Mouse (Mus musculus): ENCODE measurements around the gene Ptma. TPM values are rescaled to one million over a fixed set of nuclear protein-coding genes. Genes with fewer than 3 reads are reported as not detected.
A peak's percentile ranks its signal among the peaks of the same experiment; 100 is the strongest.
"Not testable (repeated sequence)": the region's sequence is repeated elsewhere in the genome, so short reads cannot be mapped to it uniquely, and the experiment has no call there.

The Ptma gene
- polyA plus RNA-seq, 1 experiment: 915 TPM

- TF ChIP-seq CTCF (IDR thresholded peaks at IDR 0.05; ENCODE audit: extremely low read depth, insufficient read depth, insufficient read length, insufficient replicate concordance) (no peak), POLR2A (IDR thresholded peaks at IDR 0.05; ENCODE audit: low read depth, low read length) (no peak)
- no peak overlapping the region for H3K4me3 ChIP-seq (ENCODE audit: extremely low read depth, insufficient read depth, insufficient read length)
- H3K4me1 ChIP-seq (ENCODE audit: control insufficient read depth, insufficient read depth, insufficient read length): peaks cover 9% of the 10 kb centered on the region
- H3K27me3 ChIP-seq (ENCODE audit: control insufficient read depth, insufficient read depth, low read length): no peaks in the 10 kb centered on the region
- H3K27ac ChIP-seq (ENCODE audit: insufficient read depth, low read length): no peak overlapping the region
- 83% methylated on average over 11 of the region's 11 CpGs for WGBS
- H3K36me3 ChIP-seq (ENCODE audit: control insufficient read depth, insufficient read depth, low read length): no peaks in the 10 kb centered on the region
- DNase-seq (ENCODE audit: low read depth in 1 of 2, low spot score in 2 of 2): no peak
Observed at GRCm38 (mm10) chr1:86482288-86482687, 44.2 kb upstream of the Ptma start.

DNA sequence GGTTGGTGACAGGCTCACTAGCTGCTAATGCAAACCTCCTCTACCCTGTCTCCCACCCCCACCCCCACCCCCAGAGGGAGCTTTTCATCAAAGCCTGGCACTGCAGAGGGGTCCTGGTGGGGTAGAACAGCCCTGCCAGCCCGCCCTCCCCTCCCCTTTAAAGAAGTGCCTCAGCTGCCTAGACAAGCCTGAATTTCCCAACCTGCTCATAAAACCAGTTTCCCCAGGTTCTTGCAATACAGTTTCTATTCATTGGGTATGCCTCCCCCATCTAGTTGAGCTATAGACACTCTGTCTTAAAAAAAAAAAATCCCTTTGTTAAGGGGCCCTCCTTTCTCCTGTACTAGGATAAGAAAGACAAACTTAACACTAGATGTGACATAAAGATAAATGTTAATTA, 43.8 kb upstream of the Ptma start:
- no peaks in the 10 kb centered on the region for H3K27me3 ChIP-seq (ENCODE audit: control insufficient read depth, insufficient read depth, low read length)
- H3K4me3 ChIP-seq (ENCODE audit: extremely low read depth, insufficient read depth, insufficient read length): no peak overlapping the region
- WGBS: 91% methylated on average over 1 of the region's 1 CpGs
- H3K4me1 ChIP-seq (ENCODE audit: control insufficient read depth, insufficient read depth, insufficient read length): peaks cover 9% of the 10 kb centered on the region
- TF ChIP-seq CTCF (IDR thresholded peaks at IDR 0.05; ENCODE audit: extremely low read depth, insufficient read depth, insufficient read length, insufficient replicate concordance) (no peak), POLR2A (IDR thresholded peaks at IDR 0.05; ENCODE audit: low read depth, low read length) (no peak)
- DNase-seq (ENCODE audit: low read depth in 1 of 2, low spot score in 2 of 2): no peak
- no peaks in the 10 kb centered on the region for H3K36me3 ChIP-seq (ENCODE audit: control insufficient read depth, insufficient read depth, low read length)
- no peak overlapping the region for H3K27ac ChIP-seq (ENCODE audit: insufficient read depth, low read length)

GRCm38 (mm10) chr1:86485346-86485745, 41.2 kb upstream of the Ptma start:
- H3K27ac ChIP-seq (ENCODE audit: insufficient read depth, low read length): no peak overlapping the region
- 100% methylated on average over 1 of the region's 1 CpGs for WGBS
- TF ChIP-seq POLR2A (IDR thresholded peaks at IDR 0.05; ENCODE audit: low read depth, low read length): no peak
- no peak for TF ChIP-seq CTCF (IDR thresholded peaks at IDR 0.05; ENCODE audit: extremely low read depth, insufficient read depth, insufficient read length, insufficient replicate concordance)
- H3K27me3 ChIP-seq (ENCODE audit: control insufficient read depth, insufficient read depth, low read length): no peaks in the 10 kb centered on the region
- H3K36me3 ChIP-seq (ENCODE audit: control insufficient read depth, insufficient read depth, low read length): no peaks in the 10 kb centered on the region
- no peak for DNase-seq (ENCODE audit: low read depth in 1 of 2, low spot score in 2 of 2)
- peaks cover 13% of the 10 kb centered on the region for H3K4me1 ChIP-seq (ENCODE audit: control insufficient read depth, insufficient read depth, insufficient read length)
- H3K4me3 ChIP-seq (ENCODE audit: extremely low read depth, insufficient read depth, insufficient read length): no peak overlapping the region

DNA sequence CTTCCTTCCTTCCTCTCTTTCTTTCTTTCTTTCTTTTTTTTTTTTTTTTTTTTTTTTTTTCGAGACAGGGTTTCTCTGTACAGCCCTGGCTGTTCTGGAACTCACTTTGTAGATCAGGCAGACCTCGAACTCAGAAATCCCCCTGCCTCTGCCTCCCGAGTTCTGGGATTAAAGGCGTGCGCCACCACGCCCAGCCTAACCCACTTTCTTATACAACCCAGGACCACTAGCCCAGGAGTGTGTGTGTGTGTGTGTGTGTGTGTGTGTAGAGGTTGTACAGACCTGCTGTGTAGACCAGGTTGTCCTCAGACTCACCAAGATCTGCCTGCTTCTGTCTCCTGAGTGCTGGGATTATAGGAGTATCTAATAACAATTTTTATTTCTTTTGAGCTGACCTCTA, 40.7 kb upstream of the Ptma start:
- not testable (repeated sequence) for H3K27ac ChIP-seq (ENCODE audit: insufficient read depth, low read length); H3K4me3 ChIP-seq (ENCODE audit: extremely low read depth, insufficient read depth, insufficient read length); H3K36me3 ChIP-seq (ENCODE audit: control insufficient read depth, insufficient read depth, low read length); DNase-seq (ENCODE audit: low read depth in 1 of 2, low spot score in 2 of 2); H3K27me3 ChIP-seq (ENCODE audit: control insufficient read depth, insufficient read depth, low read length)
- 92% methylated on average over 6 of the region's 6 CpGs for WGBS
- H3K4me1 ChIP-seq (ENCODE audit: control insufficient read depth, insufficient read depth, insufficient read length): peaks cover 18% of the 10 kb centered on the region

GRCm38 (mm10) chr1:86486703-86487294, 39.7 kb upstream of the Ptma start:
- WGBS: 3% methylated on average over 13 of the region's 13 CpGs
- H3K27me3 ChIP-seq (ENCODE audit: control insufficient read depth, insufficient read depth, low read length): no peaks in the 10 kb centered on the region
- TF ChIP-seq CTCF (IDR thresholded peaks at IDR 0.05; ENCODE audit: extremely low read depth, insufficient read depth, insufficient read length, insufficient replicate concordance) (no peak), POLR2A (IDR thresholded peaks at IDR 0.05; ENCODE audit: low read depth, low read length) (no peak)
- peak overlapping the region; percentile 82 for H3K4me3 ChIP-seq (ENCODE audit: extremely low read depth, insufficient read depth, insufficient read length)
- H3K36me3 ChIP-seq (ENCODE audit: control insufficient read depth, insufficient read depth, low read length): no peaks in the 10 kb centered on the region
- H3K4me1 ChIP-seq (ENCODE audit: control insufficient read depth, insufficient read depth, insufficient read length): peaks cover 24% of the 10 kb centered on the region
- H3K27ac ChIP-seq (ENCODE audit: insufficient read depth, low read length): peak overlapping the region; percentile 99
- DNase-seq (ENCODE audit: low read depth in 1 of 2, low spot score in 2 of 2): no peak

DNA sequence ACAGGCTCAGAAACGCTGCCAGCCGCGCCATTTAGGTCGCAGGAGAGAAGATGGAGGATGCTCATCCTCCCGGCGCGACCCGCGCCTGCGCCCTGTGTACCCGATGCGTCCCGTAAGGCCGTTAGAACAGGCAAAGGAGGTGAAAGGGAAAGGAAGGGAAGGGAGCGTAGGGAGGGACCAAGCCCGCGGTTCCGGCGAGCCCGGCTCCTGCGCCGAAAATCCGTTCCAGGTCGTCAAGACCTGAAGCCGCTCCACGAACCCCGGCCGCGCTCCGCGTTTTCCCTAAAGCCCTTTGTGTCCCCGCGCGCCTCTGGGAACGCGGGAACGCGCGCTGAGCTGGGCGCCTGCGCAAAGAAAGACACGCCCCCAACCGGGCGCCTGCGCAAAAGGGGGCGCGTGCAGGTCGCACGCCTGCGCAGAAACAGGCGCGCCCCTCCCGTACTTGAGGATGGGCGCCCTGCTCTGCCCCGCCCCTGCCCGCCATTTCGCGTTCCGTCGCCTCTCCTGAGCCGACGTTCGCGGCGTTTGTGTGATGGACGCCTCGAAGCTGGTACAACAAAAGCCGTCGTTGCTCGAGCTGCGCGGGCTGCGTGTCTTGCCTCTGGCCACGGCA, 39.1 kb upstream of the Ptma start:
- Histone ChIP-seq H3K27me3 (ENCODE audit: control insufficient read depth, insufficient read depth, low read length) (no peaks in the 10 kb centered on the region), H3K36me3 (ENCODE audit: control insufficient read depth, insufficient read depth, low read length) (no peaks in the 10 kb centered on the region), H3K4me1 (ENCODE audit: control insufficient read depth, insufficient read depth, insufficient read length) (peaks cover 26% of the 10 kb centered on the region), H3K27ac (ENCODE audit: insufficient read depth, low read length) (peak overlapping the region; percentile 99), H3K4me3 (ENCODE audit: extremely low read depth, insufficient read depth, insufficient read length) (peak overlapping the region; percentile 82)
- DNase-seq (ENCODE audit: low read depth in 1 of 2, low spot score in 2 of 2): peak; percentile 95 to 96
- peak; percentile 98 for TF ChIP-seq POLR2A (IDR thresholded peaks at IDR 0.05; ENCODE audit: low read depth, low read length)
- no peak for TF ChIP-seq CTCF (IDR thresholded peaks at IDR 0.05; ENCODE audit: extremely low read depth, insufficient read depth, insufficient read length, insufficient replicate concordance)
- WGBS: under 1% methylated on average over 74 of the region's 74 CpGs

DNA sequence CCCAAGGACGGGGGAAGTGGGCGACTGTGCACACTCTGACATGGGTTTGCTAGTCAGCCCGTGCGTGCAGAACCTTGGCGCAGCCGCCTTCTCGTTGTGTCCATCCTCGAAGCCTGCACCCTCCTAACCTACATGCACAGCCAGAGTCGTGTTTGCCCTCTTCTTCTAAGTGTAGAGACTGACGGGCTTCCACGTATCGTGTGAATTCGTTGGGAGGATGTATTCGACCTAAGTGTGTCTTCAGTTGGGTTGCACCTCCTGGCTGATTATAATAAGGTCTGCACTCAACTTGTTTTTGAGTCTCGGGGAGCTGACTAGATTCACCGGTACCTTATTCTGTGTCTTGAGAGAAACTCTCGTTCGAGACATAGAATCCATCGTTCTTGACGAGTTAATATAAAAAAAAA, 38.6 kb upstream of the Ptma start:
- peak overlapping the region; percentile 79 for H3K4me3 ChIP-seq (ENCODE audit: extremely low read depth, insufficient read depth, insufficient read length)
- 4% methylated on average over 20 of the region's 20 CpGs for WGBS
- peaks cover 31% of the 10 kb centered on the region for H3K4me1 ChIP-seq (ENCODE audit: control insufficient read depth, insufficient read depth, insufficient read length)
- H3K36me3 ChIP-seq (ENCODE audit: control insufficient read depth, insufficient read depth, low read length): no peaks in the 10 kb centered on the region
- H3K27me3 ChIP-seq (ENCODE audit: control insufficient read depth, insufficient read depth, low read length): no peaks in the 10 kb centered on the region
- TF ChIP-seq POLR2A (IDR thresholded peaks at IDR 0.05; ENCODE audit: low read depth, low read length) (no peak), CTCF (IDR thresholded peaks at IDR 0.05; ENCODE audit: extremely low read depth, insufficient read depth, insufficient read length, insufficient replicate concordance) (no peak)
- H3K27ac ChIP-seq (ENCODE audit: insufficient read depth, low read length): peak overlapping the region; percentile 99
- no peak for DNase-seq (ENCODE audit: low read depth in 1 of 2, low spot score in 2 of 2)
